Mouse (Mus musculus) bone marrow macrophage, adult 2 months (primary cell): Measurements from ENCODE around the gene Pttg1ip.

Experiments
- CTCF ChIP-seq: IDR thresholded peaks from 2 replicates; pipeline ENCODE4 v1.5.1; 2012; ENCODE audit warnings: low read depth, mild to moderate bottlenecking, low read length, moderate library complexity
- POLR2A ChIP-seq: IDR thresholded peaks from 2 replicates; pipeline ENCODE4 v1.6.1; 2012; ENCODE audit warnings: mild to moderate bottlenecking, low read depth, low read length, borderline replicate concordance

- TF ChIP-seq CTCF, result no peak
- TF ChIP-seq POLR2A, result no peak
These were observed 44.5 kb downstream of the Pttg1ip start for GRCm38 (mm10) chr10:77626036-77626435.
